Mouse (Mus musculus) liver, embryonic 14.5 days (tissue): ENCODE results near the gene Otx1.

Source experiments
- CTCF ChIP-seq: IDR thresholded peaks from 2 replicates; pipeline ENCODE4 v1.5.1; 2016; ENCODE audit warnings: antibody characterized with exemption, low read depth, control low read depth
- EP300 ChIP-seq: IDR thresholded peaks from 2 replicates; pipeline ENCODE4 v1.6.1; 2016; ENCODE audit warnings: antibody characterized with exemption, low read depth

DNA sequence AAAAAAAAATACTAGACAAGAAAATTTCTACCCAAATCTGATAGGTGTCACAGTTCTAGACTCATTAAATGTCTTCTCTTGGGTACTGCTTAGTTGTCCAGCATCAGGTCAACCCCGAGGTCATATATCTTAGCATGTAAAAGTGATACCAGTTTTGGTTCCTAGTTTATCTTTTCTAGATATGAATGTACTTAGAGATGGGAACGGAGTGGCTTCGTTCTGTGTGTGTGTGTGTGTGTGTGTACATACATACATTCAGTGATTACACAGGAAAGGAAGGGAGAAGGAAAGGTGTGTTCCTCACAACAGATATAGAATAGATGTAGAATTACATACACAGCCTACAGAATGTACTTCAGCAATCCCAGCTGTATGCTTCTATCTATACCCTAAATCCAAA, 30.9 kb upstream of the Otx1 start:
- TF ChIP-seq CTCF (no peak), EP300 (no peak)
